In the genomic region with DNA sequence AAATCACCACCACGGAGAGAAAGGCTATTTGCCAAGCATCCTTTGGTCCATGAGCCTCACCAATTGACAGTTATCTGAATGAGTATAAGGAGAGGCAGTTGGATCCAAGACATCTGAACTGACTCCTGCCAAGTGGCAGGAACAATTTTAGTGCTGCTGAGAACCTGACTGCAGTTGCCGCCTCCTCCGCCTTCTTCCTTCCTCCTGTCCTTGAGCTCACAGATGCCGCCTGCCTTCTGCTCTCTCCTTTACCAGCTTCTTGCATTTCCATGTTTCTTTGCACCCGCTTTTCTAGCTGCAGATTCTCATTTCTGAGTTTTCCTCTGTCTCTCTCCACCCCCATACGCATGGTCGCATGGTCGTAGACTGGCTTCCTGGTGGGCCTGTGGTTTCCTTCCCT, we compare ENCODE assay signal across 21 mouse cellular contexts. TPM values are rescaled to one million over a fixed set of nuclear protein-coding genes. Genes with fewer than 3 reads are reported as not detected.
DNase-seq lines count a peak whose midpoint lies in the region; ATAC-seq lines count a peak whose summit lies in the region.
"Had no signal": no experiment of that assay in that cellular context is flagged by ENCODE, and none has a peak within 500 bp of the region (broad histone marks: within the 10 kb centered on the region; RNA-seq: fewer than 3 reads in every experiment).

No protein-coding gene starts in this region.

- H3K27ac ChIP-seq in forebrain, embryonic 15.5 days (replicated peaks): peak overlapping the region; percentile 75
- H3K27ac ChIP-seq in forebrain, embryonic 10.5 days: no peak overlapping the region
- no peak overlapping the region for H3K27ac ChIP-seq in hindbrain, embryonic 10.5 days
- H3K27ac ChIP-seq in hindbrain, embryonic 13.5 days: no peak overlapping the region
- H3K27ac ChIP-seq: heart, embryonic 13.5 days; hindbrain, embryonic 15.5 days; macrophage; midbrain, embryonic 15.5 days had no signal

- no peak for DNase-seq in forebrain, embryonic 10.5 days (ENCODE audit: extremely low spot score, low spot score)
- peak; percentile 31 to 40 for DNase-seq in frontal cortex, postnatal 25 days (ENCODE audit: low spot score in 2 of 2)
- DNase-seq in left cerebral cortex, postnatal 36 days (ENCODE audit: low spot score in 2 of 2): peak; percentile 78 to 81
- DNase-seq in hindbrain, embryonic 10.5 days (ENCODE audit: low spot score): no peak
- DNase-seq: adrenal gland, adult 8-10 months; gastrocnemius, postnatal 10 days; kidney, adult 2 months; liver; lung, adult 2 months; thymus, adult 2 months had no signal

- peak; percentile 28; the same call in 1 of the 2 replicates for ATAC-seq in forebrain, embryonic 15.5 days (replicated peaks)
- 0 out of 2 replicates have a peak, but pooled peaks have one; percentile 32 for ATAC-seq in common myeloid progenitor, adult 5-6 weeks (replicated peaks; ENCODE audit: low read depth, poor library complexity, severe bottlenecking)
- no peak for ATAC-seq in granulocyte monocyte progenitor cell, adult 5-6 weeks (replicated peaks; ENCODE audit: poor library complexity, severe bottlenecking)
- no peak for ATAC-seq in hindbrain, embryonic 13.5 days (ENCODE audit: low FRiP score)
- ATAC-seq: midbrain, embryonic 15.5 days had no signal

- no peak overlapping the region for H3K4me2 ChIP-seq in forebrain, embryonic 15.5 days (replicated peaks)
- H3K4me2 ChIP-seq in hindbrain, embryonic 13.5 days: no peak overlapping the region
- H3K4me2 ChIP-seq: heart, embryonic 13.5 days; hindbrain, embryonic 15.5 days; midbrain, embryonic 15.5 days had no signal

- H3K36me3 ChIP-seq in forebrain, embryonic 15.5 days: no peaks in the 10 kb centered on the region
- H3K36me3 ChIP-seq in forebrain, embryonic 10.5 days (replicated peaks): no peaks in the 10 kb centered on the region
- H3K36me3 ChIP-seq in hindbrain, embryonic 10.5 days: no peaks in the 10 kb centered on the region
- no peaks in the 10 kb centered on the region for H3K36me3 ChIP-seq in hindbrain, embryonic 13.5 days
- H3K36me3 ChIP-seq: heart, embryonic 13.5 days; hindbrain, embryonic 15.5 days; midbrain, embryonic 15.5 days had no signal

- H3K9ac ChIP-seq in forebrain, embryonic 15.5 days (replicated peaks): no peak overlapping the region
- no peak overlapping the region for H3K9ac ChIP-seq in hindbrain, embryonic 13.5 days
- H3K9ac ChIP-seq: heart, embryonic 13.5 days; hindbrain, embryonic 15.5 days; midbrain, embryonic 15.5 days had no signal

- H3K4me3 ChIP-seq in forebrain, embryonic 15.5 days: no peak overlapping the region
- H3K4me3 ChIP-seq in forebrain, embryonic 10.5 days: no peak overlapping the region
- no peak overlapping the region for H3K4me3 ChIP-seq in hindbrain, embryonic 10.5 days
- H3K4me3 ChIP-seq in hindbrain, embryonic 13.5 days: no peak overlapping the region
- H3K4me3 ChIP-seq: heart, embryonic 13.5 days; hindbrain, embryonic 15.5 days; midbrain, embryonic 15.5 days had no signal

- no peaks in the 10 kb centered on the region for H3K27me3 ChIP-seq in forebrain, embryonic 15.5 days
- H3K27me3 ChIP-seq in forebrain, embryonic 10.5 days (ENCODE audit: poor library complexity, severe bottlenecking): no peaks in the 10 kb centered on the region
- peaks cover 10% of the 10 kb centered on the region; the same call in 1 of the 2 replicates for H3K27me3 ChIP-seq in hindbrain, embryonic 10.5 days (ENCODE audit: insufficient read depth, poor library complexity, severe bottlenecking)
- peaks cover 32% of the 10 kb centered on the region; the same call in 1 of the 2 replicates for H3K27me3 ChIP-seq in hindbrain, embryonic 13.5 days
- H3K27me3 ChIP-seq: midbrain, embryonic 15.5 days had no signal

- no peaks in the 10 kb centered on the region for H3K9me3 ChIP-seq in forebrain, embryonic 15.5 days
- no peaks in the 10 kb centered on the region for H3K9me3 ChIP-seq in forebrain, embryonic 10.5 days
- no peaks in the 10 kb centered on the region for H3K9me3 ChIP-seq in hindbrain, embryonic 10.5 days
- H3K9me3 ChIP-seq in hindbrain, embryonic 13.5 days: no peaks in the 10 kb centered on the region
- H3K9me3 ChIP-seq: heart, embryonic 13.5 days; hindbrain, embryonic 15.5 days; midbrain, embryonic 15.5 days had no signal

- 0 out of 2 replicates have a peak, but pooled peaks cover 4% of the 10 kb centered on the region for H3K4me1 ChIP-seq in forebrain, embryonic 15.5 days
- no peaks in the 10 kb centered on the region for H3K4me1 ChIP-seq in forebrain, embryonic 10.5 days
- H3K4me1 ChIP-seq in hindbrain, embryonic 10.5 days (replicated peaks): no peaks in the 10 kb centered on the region
- no peaks in the 10 kb centered on the region for H3K4me1 ChIP-seq in hindbrain, embryonic 13.5 days (replicated peaks)
- H3K4me1 ChIP-seq: heart, embryonic 13.5 days; hindbrain, embryonic 15.5 days; midbrain, embryonic 15.5 days had no signal

- 75% methylated on average over 8 of the region's 8 CpGs for WGBS in forebrain, embryonic 15.5 days
- 92% methylated on average over 8 of the region's 8 CpGs for WGBS in forebrain, embryonic 10.5 days
- 88% methylated on average over 8 of the region's 8 CpGs for WGBS in hindbrain, embryonic 10.5 days
- WGBS in hindbrain, embryonic 13.5 days: 92% methylated on average over 8 of the region's 8 CpGs

- intact Hi-C loops in left cerebral cortex, postnatal 36 days (cut with DNase I): loop anchor here (5.0 to 10.0 kb wide), 3 partner anchors 134 to 289 kb away; no protein-coding TSS in a partner anchor

RNA-seq across cellular contexts. Expression of a gene that starts 25.5 kb away (rescaled TPM):
- 2.2 and 2.8 TPM in 2 replicates for polyA plus RNA-seq in forebrain, embryonic 15.5 days (2015; fragmentation: Nextera tagmentation; extraction: Ambion mirVana)
- not detected in 2 replicates for polyA plus RNA-seq in forebrain, embryonic 10.5 days (2016; fragmentation: Nextera tagmentation; extraction: Ambion mirVana)
- total RNA-seq in common myeloid progenitor, adult 5-6 weeks (2017): not detected in 2 replicates
- 1 to 10 TPM; 1.2 to 2.1 TPM for total RNA-seq in left cerebral cortex, postnatal 36 days (2021)
- 0.07 and 0.15 TPM in 2 replicates for polyA plus RNA-seq in hindbrain, embryonic 10.5 days (2016; fragmentation: Nextera tagmentation; extraction: Ambion mirVana)
- not detected in 2 replicates for total RNA-seq in granulocyte monocyte progenitor cell, adult 5-6 weeks (2014; fragmentation: Nextera tagmentation)
- not detected in 2 replicates for total RNA-seq in granulocyte monocyte progenitor cell, adult 5-6 weeks (2017)
- 0.05 TPM in 1 of 2 replicates, not detected in the other for polyA plus RNA-seq in hindbrain, embryonic 13.5 days (2015; fragmentation: Nextera tagmentation; extraction: Ambion mirVana)
- total RNA-seq: ES-E14; gastrocnemius, postnatal 10 days had no signal
- polyA plus RNA-seq: C2C12; heart, embryonic 13.5 days; kidney, adult 2 months; macrophage; midbrain, embryonic 15.5 days; neural tube, embryonic 11.5 days had no signal

Comparison
In these comparisons a context has a peak if more than half of its experiments do, and no peak if none do; other contexts are left out.
1. ATAC-seq: peak in forebrain, embryonic 15.5 days (single experiment) and common myeloid progenitor, adult 5-6 weeks (single experiment); none in granulocyte monocyte progenitor cell, adult 5-6 weeks (single experiment) and hindbrain, embryonic 13.5 days (single experiment).
2. DNase-seq: peak in frontal cortex, postnatal 25 days (2 of 2) and left cerebral cortex, postnatal 36 days (2 of 2); none in forebrain, embryonic 10.5 days (single experiment) and hindbrain, embryonic 10.5 days (single experiment).